Mouse (Mus musculus): ENCODE results near the gene Gm48551.

Gene Gm48551

DNA sequence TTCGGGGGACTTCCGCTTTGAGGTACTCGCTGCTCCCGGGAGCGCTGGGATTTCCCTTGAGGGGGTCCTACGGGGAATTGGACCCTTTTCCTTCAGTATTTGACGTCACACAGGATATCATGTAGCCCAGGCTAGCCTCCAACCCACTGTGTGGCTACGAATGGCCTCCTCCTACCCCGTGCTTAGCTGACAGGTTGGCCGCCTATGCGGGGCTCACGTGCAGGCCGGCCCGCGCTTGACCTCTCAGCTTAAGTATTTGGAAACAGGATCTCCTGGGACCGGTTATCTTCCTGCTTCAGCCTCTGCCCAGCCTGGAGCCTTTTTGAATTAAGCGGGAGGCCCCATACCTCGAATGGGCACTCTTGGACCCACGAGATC lies 328 bp downstream of the Gm48551 start:
- DNase-seq, result no peak

DNA sequence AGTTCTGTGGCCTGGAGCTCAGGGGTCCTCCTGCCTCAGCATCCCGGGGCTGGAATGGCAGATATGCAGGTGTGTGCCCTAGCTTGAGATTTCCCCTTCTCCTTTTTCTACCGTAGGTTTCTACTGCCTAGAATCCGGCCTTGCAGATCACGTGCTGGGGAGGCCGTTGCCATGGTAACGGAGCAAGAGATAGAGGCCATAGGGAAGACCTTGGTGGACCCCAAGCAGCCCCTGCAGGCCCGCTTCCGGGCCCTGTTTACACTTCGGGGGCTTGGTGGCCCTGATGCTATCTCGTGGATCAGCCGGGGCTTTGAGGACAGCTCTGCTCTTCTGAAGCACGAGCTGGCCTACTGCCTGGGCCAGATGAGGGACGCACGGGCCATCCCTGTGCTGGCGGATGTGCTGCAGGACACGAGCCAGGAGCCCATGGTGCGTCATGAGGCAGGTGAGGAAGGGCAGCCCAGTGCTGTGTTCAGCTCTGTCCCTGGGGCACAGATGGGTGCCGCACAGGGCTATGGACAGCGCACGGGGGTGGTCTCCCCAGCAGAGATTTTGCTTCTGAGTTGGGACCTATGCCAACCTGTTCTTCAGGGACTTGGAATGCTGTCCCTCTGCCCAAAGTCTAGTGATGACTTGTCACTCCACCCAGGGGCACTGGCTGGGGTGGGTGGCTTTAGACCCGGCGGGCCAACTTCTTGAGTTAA lies 1.5 kb downstream of the Gm48551 start:
- DNase-seq, result no peak

DNA sequence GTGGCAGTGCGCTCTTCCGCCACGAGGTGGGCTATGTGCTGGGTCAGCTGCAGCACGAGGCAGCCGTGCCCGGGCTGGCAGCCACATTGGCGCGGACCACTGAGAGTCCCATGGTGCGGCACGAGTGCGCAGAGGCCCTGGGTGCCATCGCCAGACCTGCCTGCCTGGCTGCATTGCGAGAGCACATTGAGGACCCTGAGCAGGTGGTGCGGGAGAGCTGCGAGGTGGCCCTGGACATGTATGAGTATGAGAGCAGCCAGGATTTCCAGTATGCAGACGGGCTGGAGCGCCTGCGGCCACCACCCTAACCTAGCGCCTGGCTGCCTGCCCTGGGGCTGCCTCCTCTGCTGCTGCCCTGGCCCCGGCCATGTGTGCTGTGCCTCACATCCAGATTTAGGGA lies 3.5 kb downstream of the Gm48551 start:
- no peak for DNase-seq

DNA sequence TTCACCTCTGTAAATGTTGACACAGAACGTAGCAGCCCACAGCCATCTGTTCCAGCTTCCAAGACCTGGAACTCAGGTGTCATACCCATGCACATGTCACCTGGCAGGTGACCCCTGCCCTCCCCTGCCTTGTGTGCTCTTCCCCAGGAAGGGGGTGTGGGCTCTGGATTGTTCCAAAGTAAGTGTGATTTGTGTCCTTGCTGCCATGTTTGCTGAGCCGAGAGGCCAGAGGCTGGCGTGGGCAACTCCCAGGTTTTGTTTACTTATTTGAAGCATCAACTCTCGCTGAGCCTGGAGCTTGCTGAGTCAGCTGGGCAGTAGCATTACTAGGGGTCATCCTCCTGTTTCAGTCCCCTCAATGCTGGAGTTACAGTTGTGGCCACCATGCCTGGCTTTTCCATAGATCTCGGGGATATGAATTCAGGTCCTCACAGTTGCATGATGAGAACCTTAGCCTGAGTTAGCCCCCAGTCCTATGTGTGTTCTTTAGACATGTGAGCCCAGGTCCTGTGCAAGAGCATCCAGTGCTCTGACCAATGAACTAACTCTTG lies 4.3 kb downstream of the Gm48551 start, which contains the start of gene Gm48552:
Gene Gm48552, plus strand, starts transcription at position 501 of the 551 bp plus-strand sequence.
- no peak for DNase-seq

DNA sequence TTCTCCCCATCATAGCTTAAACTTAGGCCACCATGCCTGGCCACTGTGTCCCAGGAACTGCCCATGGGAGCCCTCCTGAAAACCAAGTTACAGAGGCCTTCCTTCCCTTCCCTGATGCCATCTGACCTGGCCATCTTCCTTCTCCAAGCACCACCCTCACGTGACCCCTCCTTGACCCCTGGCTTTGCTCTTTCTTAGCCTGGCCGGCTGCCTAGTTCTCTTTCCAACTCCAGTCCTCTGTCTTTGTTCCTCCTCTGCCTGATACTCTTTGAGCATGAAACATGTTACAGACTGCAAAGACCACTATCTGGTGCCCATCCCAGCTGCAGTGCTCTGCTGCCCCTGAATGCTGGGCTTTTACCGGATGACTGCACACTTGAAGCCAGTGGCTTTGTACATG lies 5.1 kb downstream of the Gm48551 start:
- DNase-seq, result no peak

DNA sequence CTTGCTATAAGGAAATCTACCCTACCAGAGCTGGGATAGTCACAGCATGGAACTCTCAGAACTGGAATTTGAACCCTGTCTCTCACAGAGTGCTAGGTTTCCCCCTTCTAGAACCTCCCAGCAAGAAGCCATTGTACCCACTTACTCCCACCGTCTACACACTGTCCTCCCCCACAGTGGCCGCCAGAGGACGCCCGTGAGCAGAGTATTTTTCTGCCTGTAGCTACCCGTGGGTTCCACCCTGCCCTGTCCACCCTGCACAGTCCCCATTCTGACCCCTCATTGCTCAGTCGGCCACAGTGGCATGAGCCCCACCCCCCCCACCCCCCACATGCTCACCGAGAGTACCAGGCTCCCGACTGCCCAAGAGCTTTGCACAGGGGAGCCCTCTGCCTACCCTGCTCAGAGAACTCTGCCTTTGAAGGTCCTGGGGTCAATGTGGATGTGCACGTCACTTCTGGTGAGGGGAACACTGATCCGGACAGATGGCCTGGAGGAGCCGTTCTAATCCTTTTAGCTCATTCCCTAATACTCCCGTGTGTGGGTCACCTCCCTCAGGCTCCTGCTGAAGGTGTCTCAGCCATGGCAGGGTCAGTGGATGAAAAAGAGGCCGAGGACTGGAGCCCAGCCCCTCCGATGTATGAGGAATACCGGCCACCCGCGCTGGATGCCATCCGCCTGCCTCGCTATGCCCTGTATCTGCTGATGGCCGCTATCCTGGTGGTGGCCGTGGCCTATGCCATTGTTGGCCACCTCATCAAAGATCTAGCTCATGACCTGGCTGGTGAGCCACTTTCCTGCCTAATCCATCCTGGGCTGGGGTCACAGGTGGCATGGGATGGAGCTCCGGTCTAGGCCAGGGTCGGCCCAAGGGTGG lies 5.8 kb downstream of the Gm48551 start:
- peak; percentile 72 to 79 for DNase-seq

DNA sequence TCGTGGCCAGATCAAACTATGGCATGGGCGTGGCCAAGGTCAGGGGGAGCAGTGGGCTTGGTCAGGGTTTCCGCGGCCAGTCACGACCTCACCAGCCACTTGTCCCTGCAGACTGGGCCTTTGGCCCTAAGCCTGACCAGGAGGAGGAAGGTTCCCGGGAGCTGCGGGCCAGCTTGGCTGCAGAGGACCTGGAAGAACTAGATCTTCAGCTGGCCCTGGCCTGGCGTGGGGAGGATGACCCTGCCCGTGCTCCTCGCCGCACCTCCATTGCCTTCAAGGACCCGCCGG lies 6.4 kb downstream of the Gm48551 start:
- no peak for DNase-seq

DNA sequence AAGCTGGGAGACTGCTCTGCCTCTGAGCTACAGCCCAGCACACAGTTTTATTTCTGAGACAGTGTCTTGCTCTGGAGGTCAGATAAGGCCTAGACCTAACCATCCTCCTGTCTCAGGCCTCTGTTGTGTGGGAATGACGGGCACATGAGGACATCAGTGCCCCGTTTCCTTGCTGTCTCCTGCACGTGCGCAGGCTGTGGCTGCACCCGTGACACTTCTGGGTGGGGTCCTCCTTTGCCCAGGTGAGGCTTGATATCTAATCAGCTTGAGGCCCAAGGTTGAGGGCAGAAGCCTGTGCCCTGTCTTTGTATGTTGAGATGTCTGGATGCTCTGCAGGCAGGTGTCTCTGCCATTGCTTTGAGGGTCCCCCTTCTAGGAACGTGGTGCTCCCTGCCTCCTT lies 8.0 kb downstream of the Gm48551 start:
- DNase-seq, result no peak

DNA sequence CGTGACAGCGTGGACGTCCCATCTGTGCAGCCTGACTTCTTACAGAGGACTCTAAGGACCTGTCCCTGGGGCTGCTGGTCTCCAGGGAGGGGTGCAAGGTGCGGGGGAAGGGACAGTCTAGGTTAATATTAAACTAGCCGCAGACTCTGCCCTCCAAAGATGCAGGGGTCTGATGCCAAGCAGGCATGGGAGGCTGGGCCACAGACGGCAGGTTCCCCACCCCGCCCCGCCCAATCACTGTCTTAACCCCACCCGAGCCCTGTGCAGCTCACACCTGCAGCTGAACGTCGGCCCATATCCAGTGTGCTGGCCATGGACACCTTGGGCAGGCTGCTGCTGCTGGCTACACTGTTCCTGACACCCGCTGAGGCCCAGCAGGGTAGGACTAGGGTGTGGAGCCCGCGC lies 8.5 kb downstream of the Gm48551 start, which contains the start of gene Smim24:
Gene Smim24, plus strand, starts transcription at position 271 of the 405 bp plus-strand sequence.
- no peak for DNase-seq

DNA sequence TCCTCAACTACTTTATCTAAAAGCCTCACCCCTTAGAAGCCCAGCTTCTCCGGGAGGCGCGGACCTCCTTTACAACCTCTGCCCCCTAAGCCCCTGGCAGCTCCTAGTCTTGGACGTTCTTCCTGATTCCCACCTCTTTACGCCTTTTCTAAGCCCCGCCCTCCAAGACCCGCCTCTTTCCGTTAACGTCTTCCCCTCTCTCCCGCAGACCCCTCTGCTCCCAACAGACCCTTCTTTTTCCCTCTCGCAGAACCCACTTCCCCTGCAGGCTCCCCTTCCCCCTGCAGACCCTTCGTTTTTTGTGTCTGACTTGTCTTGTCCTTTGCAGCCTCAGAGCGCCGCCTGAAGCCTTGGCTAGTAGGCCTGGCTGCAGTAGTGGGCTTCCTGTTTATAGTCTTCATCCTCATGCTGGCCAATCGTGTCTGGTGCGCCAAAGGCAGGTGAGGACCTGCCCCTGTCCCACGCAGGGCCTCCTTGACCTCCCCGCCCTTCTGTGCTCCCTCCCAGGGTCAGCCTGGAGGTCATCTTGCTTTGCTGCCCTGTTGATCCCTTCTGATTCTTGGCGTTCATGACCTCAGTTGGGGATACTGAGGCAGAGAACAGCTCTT lies 9.3 kb downstream of the Gm48551 start:
- peak; percentile 75 to 80 for DNase-seq

DNA sequence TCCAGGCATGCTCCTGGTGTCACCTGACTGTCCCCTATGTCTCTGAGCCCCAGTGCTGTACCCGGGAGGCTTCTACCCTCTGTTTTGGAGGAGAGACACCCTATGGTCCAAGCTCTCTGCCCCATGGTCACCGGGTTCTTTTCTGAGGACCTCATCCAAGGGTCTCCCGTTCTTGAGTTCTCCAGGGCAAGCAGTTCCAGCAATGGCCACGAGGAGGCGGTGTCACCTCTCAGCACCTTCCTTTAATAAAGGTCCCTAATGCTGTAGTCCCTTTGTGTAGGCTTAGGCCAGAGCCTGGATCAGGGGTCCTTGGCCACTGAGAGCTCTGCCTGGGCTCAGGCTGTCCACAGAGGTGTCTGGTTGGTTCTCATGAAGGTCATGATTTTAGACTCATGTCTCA lies 10.9 kb downstream of the Gm48551 start:
- peak; percentile 67 to 72 for DNase-seq

DNA sequence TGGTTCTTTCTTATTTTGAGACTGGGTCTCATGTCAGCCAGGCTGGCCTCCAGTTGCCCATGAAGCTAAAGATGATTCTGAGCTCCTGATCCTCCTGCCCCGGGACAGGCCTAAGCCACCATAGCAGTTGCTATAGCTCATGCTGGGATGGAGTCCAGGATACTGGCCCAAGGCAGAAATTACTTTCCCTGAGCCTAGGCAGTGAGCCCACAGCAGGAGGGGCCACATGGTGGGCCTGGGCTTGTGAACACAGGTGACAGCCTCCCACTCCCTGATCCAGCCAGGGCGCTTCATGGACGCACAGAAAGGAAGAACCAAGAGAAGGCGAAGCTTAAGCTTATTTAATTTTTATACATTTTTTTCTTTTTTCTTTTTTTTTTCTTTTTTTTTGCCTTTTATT lies 11.6 kb downstream of the Gm48551 start:
- DNase-seq, result no peak

DNA sequence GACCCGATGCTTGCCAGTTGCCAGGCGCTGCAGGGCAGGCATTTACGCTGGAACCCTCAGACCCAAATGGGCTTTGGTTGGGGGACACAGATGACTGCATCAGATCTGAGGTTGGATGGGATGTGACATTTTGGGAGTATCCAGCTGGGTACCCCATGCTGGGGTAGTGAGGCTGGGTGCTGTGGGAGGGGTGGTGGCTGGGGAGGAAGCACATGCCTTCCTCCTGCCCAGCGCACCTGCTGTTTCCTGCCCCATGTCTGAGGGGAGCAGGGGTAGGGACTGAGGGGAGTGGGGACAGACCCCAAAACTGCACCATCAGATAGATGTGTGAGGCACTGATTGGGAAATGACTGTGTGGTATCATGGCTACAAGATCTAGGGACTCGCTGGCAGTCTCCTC lies 12.5 kb downstream of the Gm48551 start:
- DNase-seq, result peak in 1 of 2 experiments; percentile 51

DNA sequence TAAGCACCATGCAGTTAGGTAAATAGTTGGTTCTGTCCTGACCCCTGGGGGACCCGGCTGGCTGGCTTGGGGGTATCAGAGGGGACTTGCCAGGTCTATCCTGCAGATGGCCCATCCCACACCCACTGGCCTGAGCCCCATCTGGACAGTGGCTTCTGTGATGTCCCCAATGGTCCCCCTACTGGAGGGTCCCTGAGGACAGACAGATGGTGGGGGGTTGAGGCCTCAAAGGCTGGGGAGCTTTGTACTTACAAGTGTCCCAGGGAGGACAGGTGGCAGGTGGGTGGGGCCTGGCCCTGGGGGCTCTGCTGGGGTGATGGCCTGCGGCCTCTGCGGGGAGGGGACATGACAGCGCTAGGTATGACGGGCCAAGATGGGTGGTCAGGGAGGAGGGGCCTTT lies 15.0 kb downstream of the Gm48551 start:
- no peak for DNase-seq

DNA sequence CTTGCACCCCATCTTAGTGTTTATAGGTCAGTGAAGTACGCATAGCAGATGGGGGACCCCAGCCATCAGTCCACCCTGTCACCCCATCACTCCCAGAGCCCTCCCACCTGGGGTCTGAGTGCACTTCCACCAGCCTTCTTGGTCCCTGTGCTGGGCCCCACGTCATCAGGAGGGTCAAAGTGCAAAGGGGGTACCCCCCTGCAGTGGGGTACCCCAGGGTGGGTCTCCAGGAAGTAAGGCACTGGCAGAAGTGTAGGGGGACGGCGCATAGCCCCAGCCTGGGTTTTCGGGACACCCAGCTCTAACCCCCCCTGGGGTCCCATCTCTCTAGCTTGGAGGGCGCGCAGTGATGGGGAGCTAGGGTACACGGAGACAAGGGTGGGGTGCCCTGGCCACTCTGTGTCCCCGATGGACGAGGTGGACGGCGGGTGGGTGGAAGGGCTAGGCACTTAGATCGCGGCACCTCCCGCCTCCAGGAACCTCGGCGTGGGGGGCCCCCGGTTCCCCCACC lies 15.6 kb downstream of the Gm48551 start:
- DNase-seq, result no peak

DNA sequence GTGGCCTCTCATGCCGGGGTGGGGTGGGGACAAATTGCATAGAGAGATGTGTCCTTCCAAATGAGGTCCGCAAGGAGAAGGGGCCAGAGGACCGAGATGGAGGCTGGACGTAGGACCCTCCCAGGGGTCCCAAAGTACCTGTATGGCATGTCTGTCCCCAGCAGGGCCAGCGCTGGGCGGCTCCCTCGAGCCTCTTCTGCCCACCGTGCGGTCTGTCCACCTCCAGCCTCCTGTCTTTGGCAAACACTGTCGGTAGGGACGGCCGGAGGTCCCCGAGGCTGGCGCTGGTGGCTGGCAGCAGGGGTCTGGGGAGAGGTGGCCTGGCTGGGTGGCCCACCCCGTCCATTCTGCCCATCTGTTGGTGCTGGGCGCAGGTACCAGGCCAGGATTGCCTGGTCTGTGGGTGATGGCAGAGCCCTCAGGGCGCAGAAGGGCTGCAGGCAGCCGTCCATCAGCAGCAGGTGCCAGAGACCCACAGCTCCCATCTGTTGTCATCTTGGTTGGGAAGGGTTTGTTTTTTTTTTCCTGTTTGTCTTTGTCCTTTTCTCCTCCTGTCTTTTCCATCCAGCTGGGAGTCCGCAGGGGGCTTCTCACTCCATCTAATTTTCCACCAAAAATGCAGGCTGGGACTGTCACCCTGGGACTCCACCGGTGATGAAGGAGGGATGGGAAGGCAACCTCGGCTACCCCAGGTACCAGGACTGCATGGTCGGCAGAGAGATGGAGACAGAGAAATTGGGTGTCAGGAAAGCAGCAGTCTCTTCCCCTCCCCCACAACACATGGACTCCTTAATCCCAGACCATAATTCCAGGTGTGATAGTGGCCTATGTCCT lies 16.3 kb downstream of the Gm48551 start:
- no peak for DNase-seq

DNA sequence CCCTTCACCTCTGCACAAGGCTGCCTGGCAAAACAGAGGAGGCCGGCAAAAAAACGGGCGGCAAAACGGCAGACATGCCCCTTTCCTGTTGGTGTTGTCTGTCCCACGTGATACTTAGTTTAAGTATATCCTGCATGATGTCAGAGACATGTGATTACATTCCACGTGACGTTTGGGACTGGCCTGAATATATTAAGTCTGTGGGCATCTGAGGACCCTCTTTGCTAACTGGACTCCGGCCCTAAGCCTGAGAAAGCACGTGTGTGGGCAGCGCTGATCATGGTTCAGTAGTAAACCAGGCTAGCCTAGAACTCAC lies 16.9 kb downstream of the Gm48551 start:
- DNase-seq, result no peak

DNA sequence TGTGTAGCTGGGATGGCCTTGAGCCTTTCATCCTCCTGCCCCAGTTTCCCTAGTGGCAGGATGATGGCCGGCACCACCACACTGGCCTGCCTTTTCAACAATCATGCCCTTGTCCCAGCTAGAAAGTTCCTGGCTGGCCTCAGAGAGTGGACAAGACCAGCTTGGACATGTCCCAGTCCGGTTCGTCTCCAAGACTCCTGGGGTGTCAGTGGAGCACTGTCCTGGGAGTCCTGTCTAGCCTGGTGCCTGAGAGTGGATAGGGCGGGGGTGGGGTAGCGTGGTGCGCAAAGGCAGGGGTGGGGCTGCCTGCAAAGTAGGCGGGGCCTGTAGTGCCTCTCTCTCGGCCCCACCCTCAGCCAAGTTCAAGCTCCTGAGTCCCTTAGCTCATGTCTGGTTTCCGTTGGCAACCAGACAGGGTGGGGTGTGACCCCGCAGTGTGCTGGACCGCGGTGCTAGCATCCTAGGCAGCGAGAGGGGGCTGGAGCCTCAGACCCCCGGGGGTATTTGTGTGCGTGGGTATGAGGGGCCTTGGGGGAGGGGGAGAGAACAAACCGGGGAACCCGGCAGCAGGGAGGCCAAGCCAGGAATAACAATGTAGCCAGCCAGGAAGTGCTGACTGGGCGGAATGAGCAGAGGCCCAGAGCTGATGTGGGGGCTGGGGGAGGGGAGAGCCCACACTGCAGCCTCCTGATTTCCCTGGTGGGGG lies 17.4 kb downstream of the Gm48551 start:
- DNase-seq, result no peak

DNA sequence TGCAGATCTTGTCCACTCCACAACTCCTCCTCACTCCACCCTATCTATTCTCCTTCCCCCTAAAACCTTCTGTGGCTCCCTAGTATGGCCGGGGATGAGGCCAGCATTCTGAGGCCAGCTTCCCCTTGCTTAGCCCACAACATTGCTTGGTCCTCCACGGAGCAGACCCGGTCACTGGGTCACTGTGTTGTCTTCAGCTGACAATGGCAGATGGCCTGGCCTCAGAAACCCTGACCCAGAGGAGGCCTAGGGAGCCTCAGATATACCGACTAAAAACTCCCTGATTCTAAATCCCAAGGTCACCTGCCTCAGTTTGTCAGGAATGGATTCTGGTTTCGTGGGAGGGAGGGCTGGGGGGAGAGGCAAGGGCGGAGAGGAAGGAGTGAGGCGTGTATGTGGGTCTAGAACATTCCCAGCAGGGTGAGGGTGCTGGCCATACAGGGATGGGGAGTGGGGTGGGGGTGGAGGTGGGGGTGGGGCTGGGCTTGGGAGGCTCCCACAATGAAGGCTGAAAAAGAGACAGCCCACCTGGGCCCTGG lies 18.0 kb downstream of the Gm48551 start:
- DNase-seq, result no peak

DNA sequence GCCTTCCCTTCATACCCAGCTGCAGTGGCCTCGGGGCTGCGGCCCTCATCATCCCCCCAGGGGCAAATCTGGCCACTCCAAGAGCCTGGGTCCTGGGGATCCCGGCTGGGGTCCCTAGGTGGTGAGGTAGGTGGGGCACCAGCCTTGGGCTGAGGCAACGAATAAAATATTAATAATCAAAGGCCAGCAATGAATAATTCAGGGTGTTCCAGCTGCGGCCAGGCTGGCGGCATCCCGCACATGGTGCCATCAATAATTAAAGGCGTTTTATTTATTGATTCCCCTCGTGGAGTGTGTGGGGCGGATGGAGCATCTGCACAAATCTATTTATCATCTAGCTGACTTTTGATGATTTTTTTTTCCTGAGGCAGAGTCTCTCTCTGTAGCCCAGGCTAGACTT lies 19.2 kb downstream of the Gm48551 start:
- DNase-seq, result no peak

DNA sequence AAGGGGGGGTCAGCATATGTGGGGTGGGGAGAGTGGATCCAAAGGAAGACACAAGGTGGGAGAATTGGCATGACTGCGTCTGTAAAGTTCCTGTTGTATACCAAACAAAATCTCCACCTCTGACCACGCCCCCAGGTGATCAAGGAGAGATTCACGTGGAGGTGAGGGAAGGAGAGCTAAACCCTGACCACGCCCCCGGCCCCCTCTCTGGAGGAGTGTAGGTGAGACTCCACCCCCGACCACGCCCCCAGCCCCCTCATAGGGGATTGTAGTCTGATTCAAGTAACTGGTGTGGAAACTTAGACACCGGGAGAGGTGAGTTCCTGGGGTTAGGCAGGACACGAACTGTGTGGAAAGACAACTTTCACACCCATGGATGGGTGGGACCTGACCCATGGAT lies 19.8 kb downstream of the Gm48551 start:
- no peak for DNase-seq

DNA sequence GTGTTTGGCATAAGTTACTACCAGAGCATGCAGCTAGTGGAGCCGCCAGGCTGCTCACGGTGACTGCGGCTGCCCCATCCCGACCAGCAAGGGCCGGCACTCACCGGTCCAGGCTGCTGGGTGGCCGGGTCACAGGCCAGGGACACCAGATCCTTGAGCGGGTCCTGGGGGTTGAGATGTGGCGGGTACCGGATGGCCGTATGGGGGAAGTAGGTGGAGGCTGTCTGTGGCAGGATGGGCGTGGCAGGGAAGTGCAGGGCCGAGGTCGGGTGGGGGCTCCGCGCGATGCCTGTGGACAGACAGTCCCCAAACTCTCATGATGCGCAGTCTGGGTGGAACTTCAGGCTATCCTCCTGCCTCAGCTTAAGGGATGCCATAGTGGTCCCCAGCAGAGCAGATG lies 20.5 kb downstream of the Gm48551 start:
- DNase-seq, result no peak
